Mouse (Mus musculus) urinary bladder, postnatal 4 days (tissue): ENCODE data around the gene Ctag2.

Experiments used
- DNase-seq, 2 experiments: peaks; one replicate each; pipeline ENCODE4 v3.0.0; 2021 to 2022; ENCODE audit warnings: low spot score in 2 of 2

Gene Ctag2

GRCm38 (mm10) chrX:65047344-65047743 lies at the start of gene Ctag2:
Ctag2 (plus strand) TSS chrX:65047644.
- DNase-seq: no peak
